8 mouse cellular contexts compared by ENCODE assay signal in genomic region chr3:154269757-154270366, GRCm38 (mm10).
DNase-seq lines count a peak whose midpoint lies in the region; ATAC-seq and TF ChIP-seq lines count a peak whose summit lies in the region.

No protein-coding gene starts in this region.

- no peak for TF ChIP-seq POLR2A in heart, adult 2 months (IDR thresholded peaks at IDR 0.05; ENCODE audit: insufficient read depth, low read depth, low read length)

- no peaks in the 10 kb centered on the region for H3K36me3 ChIP-seq in embryonic facial prominence, embryonic 10.5 days (replicated peaks)
- H3K36me3 ChIP-seq in heart, adult 2 months (ENCODE audit: control insufficient read depth, insufficient read depth, low read length), result no peaks in the 10 kb centered on the region
- H3K36me3 ChIP-seq in limb, embryonic 10.5 days, result no peaks in the 10 kb centered on the region
- no peaks in the 10 kb centered on the region for H3K36me3 ChIP-seq in midbrain, embryonic 12.5 days

- no peaks in the 10 kb centered on the region for H3K9me3 ChIP-seq in embryonic facial prominence, embryonic 10.5 days
- H3K9me3 ChIP-seq in limb, embryonic 10.5 days (replicated peaks), result no peaks in the 10 kb centered on the region
- H3K9me3 ChIP-seq in midbrain, embryonic 12.5 days, result no peaks in the 10 kb centered on the region

- peak; percentile 57 for DNase-seq in ovary, postnatal 10 days (ENCODE audit: low spot score)
- DNase-seq in ovary, adult 18-20 months (ENCODE audit: low spot score), result no peak
- peak; percentile 83 for DNase-seq in embryonic facial prominence, embryonic 10.5 days (ENCODE audit: low spot score)
- peak; percentile 48 to 83 for DNase-seq in heart, adult 2 months
- DNase-seq in kidney, adult 18-20 months, result peak; percentile 80
- peak; percentile 88 for DNase-seq in limb, embryonic 10.5 days (ENCODE audit: low spot score)
- peak; percentile 35 to 65 for DNase-seq in spleen, postnatal 10 days (ENCODE audit: low spot score in 2 of 2)

- H3K9ac ChIP-seq in heart, adult 2 months (ENCODE audit: low read depth, low read length), result no peak overlapping the region
- 0 out of 2 replicates have a peak overlapping the region, but pooled peaks have one; percentile 15 for H3K9ac ChIP-seq in midbrain, embryonic 12.5 days (replicated peaks)

- peaks cover 4% of the 10 kb centered on the region; the same call in 1 of the 2 replicates for H3K4me1 ChIP-seq in embryonic facial prominence, embryonic 10.5 days
- H3K4me1 ChIP-seq in heart, adult 2 months (ENCODE audit: control insufficient read depth, insufficient read depth, low read length), result peaks cover 2% of the 10 kb centered on the region
- peaks cover 3% of the 10 kb centered on the region; the same call in 1 of the 2 replicates for H3K4me1 ChIP-seq in limb, embryonic 10.5 days
- H3K4me1 ChIP-seq in midbrain, embryonic 12.5 days, result peaks cover 2% of the 10 kb centered on the region; the same call in 1 of the 2 replicates

- intact Hi-C loops in heart, adult 2 months (cut with DNase I), result loop anchor here (1.0 kb wide), 1 partner anchor 302 kb away; no protein-coding TSS in a partner anchor

- peak overlapping the region; percentile 49 for H3K4me3 ChIP-seq in embryonic facial prominence, embryonic 10.5 days
- H3K4me3 ChIP-seq in heart, adult 2 months, result no peak overlapping the region
- H3K4me3 ChIP-seq in limb, embryonic 10.5 days, result peak overlapping the region; percentile 37
- H3K4me3 ChIP-seq in midbrain, embryonic 12.5 days, result peak overlapping the region; percentile 30

- no peaks in the 10 kb centered on the region for H3K79me2 ChIP-seq in heart, adult 2 months (replicated peaks; ENCODE audit: control insufficient read depth, insufficient read depth, low read length)

- ATAC-seq in midbrain, embryonic 12.5 days (ENCODE audit: low FRiP score, low read depth), result peak; percentile 85

- no peak overlapping the region for H3K27ac ChIP-seq in embryonic facial prominence, embryonic 10.5 days (replicated peaks)
- H3K27ac ChIP-seq in heart, adult 2 months, result no peak overlapping the region
- H3K27ac ChIP-seq in limb, embryonic 10.5 days, result no peak overlapping the region
- H3K27ac ChIP-seq in midbrain, embryonic 12.5 days (replicated peaks), result no peak overlapping the region

- TF ChIP-seq CTCF in heart, adult 2 months (IDR thresholded peaks at IDR 0.05), result peak; percentile 99; the same call in 1 of the 2 replicates

- TF ChIP-seq EP300 in heart, adult 2 months (IDR thresholded peaks at IDR 0.05; ENCODE audit: insufficient read depth, low read depth, low read length), result peak; percentile 78

- peak overlapping the region; percentile 61 for H3K4me2 ChIP-seq in midbrain, embryonic 12.5 days (replicated peaks)

- peaks cover 9% of the 10 kb centered on the region; the same call in 1 of the 2 replicates for H3K27me3 ChIP-seq in embryonic facial prominence, embryonic 10.5 days (replicated peaks; ENCODE audit: low read depth, poor library complexity, severe bottlenecking)
- H3K27me3 ChIP-seq in heart, adult 2 months (ENCODE audit: control insufficient read depth, insufficient read depth, low read length), result no peaks in the 10 kb centered on the region; the same call in 1 of the 2 replicates
- peaks cover 13% of the 10 kb centered on the region for H3K27me3 ChIP-seq in limb, embryonic 10.5 days (ENCODE audit: low read depth, poor library complexity, severe bottlenecking)
- no peaks in the 10 kb centered on the region; the same call in none of the 2 replicates for H3K27me3 ChIP-seq in midbrain, embryonic 12.5 days

- 10% methylated on average over 19 of the region's 19 CpGs for WGBS in embryonic facial prominence, embryonic 10.5 days
- WGBS in heart, adult 2 months, result 13% methylated on average over 19 of the region's 19 CpGs
- WGBS in limb, embryonic 10.5 days, result 16% methylated on average over 19 of the region's 19 CpGs
- WGBS in midbrain, embryonic 12.5 days, result 10% methylated on average over 19 of the region's 19 CpGs
